Mouse (Mus musculus): ENCODE data around the gene Lhpp.

Lhpp gene

GRCm38 (mm10) chr7:132683923-132684322 is 73.5 kb downstream of the Lhpp start:
- no peak for DNase-seq

- DNase-seq = no peak
These were observed 76.1 kb downstream of the Lhpp start for GRCm38 (mm10) chr7:132686515-132686914.

- peak; percentile 57 for DNase-seq
These were observed 77.5 kb downstream of the Lhpp start for GRCm38 (mm10) chr7:132687897-132688296.

- DNase-seq = no peak
These were observed 78.3 kb downstream of the Lhpp start for GRCm38 (mm10) chr7:132688721-132689120.

- no peak for DNase-seq
These were observed 79.3 kb downstream of the Lhpp start for GRCm38 (mm10) chr7:132689722-132690121.

- DNase-seq = no peak
These were observed 80.5 kb downstream of the Lhpp start for GRCm38 (mm10) chr7:132690716-132691472.

- DNase-seq = peak; percentile 82
These were observed 82.3 kb downstream of the Lhpp start for GRCm38 (mm10) chr7:132692719-132693118.

- DNase-seq = peak; percentile 80
These were observed 83.1 kb downstream of the Lhpp start for GRCm38 (mm10) chr7:132693561-132693960.

- no peak for DNase-seq
These were observed 86.9 kb downstream of the Lhpp start for GRCm38 (mm10) chr7:132697258-132697796.

- DNase-seq = no peak
These were observed 88.3 kb downstream of the Lhpp start for GRCm38 (mm10) chr7:132698737-132699136.

GRCm38 (mm10) chr7:132699165-132699564 is 88.7 kb downstream of the Lhpp start:
- DNase-seq = no peak

- DNase-seq = no peak
These were observed 89.2 kb downstream of the Lhpp start for GRCm38 (mm10) chr7:132699639-132700038.

GRCm38 (mm10) chr7:132700107-132700506 is 89.7 kb downstream of the Lhpp start:
- no peak for DNase-seq

GRCm38 (mm10) chr7:132701412-132701811 is 91.0 kb downstream of the Lhpp start:
- no peak for DNase-seq

GRCm38 (mm10) chr7:132702024-132702423 is 91.6 kb downstream of the Lhpp start:
- no peak for DNase-seq

- DNase-seq = no peak
These were observed 92.1 kb downstream of the Lhpp start for GRCm38 (mm10) chr7:132702492-132703070.

- DNase-seq = no peak
These were observed 93.3 kb downstream of the Lhpp start for GRCm38 (mm10) chr7:132703515-132704309.

- no peak for DNase-seq
These were observed 94.0 kb downstream of the Lhpp start for GRCm38 (mm10) chr7:132704310-132704875.

- DNase-seq = no peak
These were observed 94.7 kb downstream of the Lhpp start for GRCm38 (mm10) chr7:132705130-132705529.

- no peak for DNase-seq
These were observed 101.1 kb downstream of the Lhpp start for GRCm38 (mm10) chr7:132711579-132711978.

- DNase-seq = peak; percentile 46
These were observed 101.7 kb downstream of the Lhpp start for GRCm38 (mm10) chr7:132712044-132712708.

- DNase-seq = no peak
These were observed 102.5 kb downstream of the Lhpp start for GRCm38 (mm10) chr7:132712956-132713355.

Data from kidney, postnatal 14 days (tissue).